Mouse (Mus musculus): ENCODE data around the gene Cenpj. TPM values are rescaled to one million over a fixed set of nuclear protein-coding genes. Genes with fewer than 3 reads are reported as not detected.

Gene Cenpj
- polyA plus RNA-seq, 1 experiment = 1.7 TPM

GRCm38 (mm10) chr14:56489806-56490205, 85.4 kb downstream of the Cenpj start:
- H3K4me3 ChIP-seq = no peak overlapping the region

More at GRCm38 (mm10) chr14:56489806-56490205, 85.4 kb downstream of the Cenpj start:
- H3K4me2 ChIP-seq (ENCODE audit: low read depth) = no peak overlapping the region
- H3K36me3 ChIP-seq (ENCODE audit: control insufficient read depth, insufficient read depth) = no peaks in the 10 kb centered on the region
- TF ChIP-seq POLR2AphosphoS2 (IDR thresholded peaks at IDR 0.05; ENCODE audit: insufficient read length, low read depth) (no peak), MAX (IDR thresholded peaks at IDR 0.05; ENCODE audit: low read depth) (no peak), TCF3 (IDR thresholded peaks at IDR 0.05; ENCODE audit: insufficient read length, low read depth) (no peak), SRF (IDR thresholded peaks at IDR 0.05; ENCODE audit: control insufficient read depth, insufficient read length, low read depth) (no peak), TCF12 (IDR thresholded peaks at IDR 0.05; ENCODE audit: insufficient read depth, poor library complexity, severe bottlenecking) (no peak), MYOD1 (IDR thresholded peaks at IDR 0.05; ENCODE audit: control insufficient read depth in 1 of 3, insufficient read length in 2 of 3, low read depth in 2 of 3) (no peak), CEBPB (IDR thresholded peaks at IDR 0.05; ENCODE audit: insufficient read depth, poor library complexity, severe bottlenecking) (no peak), USF1 (IDR thresholded peaks at IDR 0.05; ENCODE audit: low read depth) (no peak), POLR2A (IDR thresholded peaks at IDR 0.05; ENCODE audit: insufficient read length, low read depth) (no peak), MYOG (IDR thresholded peaks at IDR 0.05; ENCODE audit: control insufficient read depth in 1 of 3, insufficient read depth in 1 of 3, insufficient read length in 2 of 3, low read depth in 2 of 3) (no peak), REST (IDR thresholded peaks at IDR 0.05; ENCODE audit: insufficient read depth, insufficient read length) (no peak), E2F4 (IDR thresholded peaks at IDR 0.05; ENCODE audit: insufficient read depth) (no peak)
- H3K79me2 ChIP-seq (ENCODE audit: control insufficient read depth, insufficient read depth) = no peaks in the 10 kb centered on the region
- no peak overlapping the region for H3ac ChIP-seq (ENCODE audit: control insufficient read depth, insufficient read length)
- H3K27me3 ChIP-seq (ENCODE audit: control insufficient read depth, insufficient read depth, insufficient read length) = no peaks in the 10 kb centered on the region

Other genes with a start within 250 kb of the Cenpj start
- not detected for gene Atp12a, start 210.4 kb downstream of the Cenpj start, polyA plus RNA-seq (2012; fragmentation: generic; extraction: Trizol)
- gene Rnf17, start 172.8 kb downstream of the Cenpj start, polyA plus RNA-seq (2012; fragmentation: generic; extraction: Trizol) = not detected
- 10.1 TPM for gene Parp4, start 194 bp upstream of the Cenpj start, polyA plus RNA-seq (2012; fragmentation: generic; extraction: Trizol)
- 9.7 TPM for gene Mphosph8, start 92.8 kb upstream of the Cenpj start, polyA plus RNA-seq (2012; fragmentation: generic; extraction: Trizol)
- 9.6 TPM for gene Pspc1, start 202.9 kb upstream of the Cenpj start, polyA plus RNA-seq (2012; fragmentation: generic; extraction: Trizol)
- gene Zmym5, start 236.3 kb upstream of the Cenpj start, polyA plus RNA-seq (2012; fragmentation: generic; extraction: Trizol) = 3.5 TPM

All from myocyte (in vitro differentiated cells).